Mouse (Mus musculus) olfactory bulb, adult 2 months (tissue): ENCODE results near the gene Gm6401.
"Not testable (repeated sequence)": the region's sequence is repeated elsewhere in the genome, so short reads cannot be mapped to it uniquely, and the experiment has no call there.

Experiments
- CTCF ChIP-seq: fragments of 200-500 bp; IDR thresholded peaks from 2 replicates; pipeline ENCODE4 v1.5.1; 2012; ENCODE audit warnings: low read depth, mild to moderate bottlenecking, low read length, moderate library complexity; ENCODE audit not compliant: insufficient read depth
- POLR2A ChIP-seq: fragments of 200-500 bp; IDR thresholded peaks from 2 replicates; pipeline ENCODE4 v1.6.1; 2012; ENCODE audit warnings: mild to moderate bottlenecking, low read depth, low read length, moderate library complexity; ENCODE audit not compliant: insufficient read depth

DNA sequence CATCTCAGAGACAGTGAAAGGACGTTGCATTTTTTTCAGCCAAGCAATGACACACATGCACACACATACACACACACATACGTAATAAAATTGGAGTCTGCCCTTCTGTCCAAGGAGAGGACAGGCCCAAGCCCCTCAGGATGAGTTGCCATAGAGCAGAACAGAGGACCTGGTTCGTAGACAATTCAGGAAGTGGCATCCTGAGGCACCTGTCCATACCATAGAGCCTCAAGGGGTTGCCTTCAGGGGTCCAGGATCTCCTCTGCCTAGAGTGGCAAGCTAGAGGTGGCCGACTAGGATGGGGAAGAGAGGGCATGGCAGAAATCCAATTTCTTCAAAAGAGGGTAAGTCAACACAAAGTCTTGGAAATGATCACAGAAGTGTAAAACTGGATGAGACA lies 3.6 kb downstream of the Gm6401 start:
- not testable (repeated sequence) for TF ChIP-seq CTCF, POLR2A
